Mouse (Mus musculus) bone marrow macrophage, adult 2 months (primary cell): Measurements from ENCODE around the gene Ctbp2.

Experiments
- CTCF ChIP-seq: IDR thresholded peaks from 2 replicates; pipeline ENCODE4 v1.5.1; 2012; ENCODE audit warnings: low read depth, mild to moderate bottlenecking, low read length, moderate library complexity
- POLR2A ChIP-seq: IDR thresholded peaks from 2 replicates; pipeline ENCODE4 v1.6.1; 2012; ENCODE audit warnings: mild to moderate bottlenecking, low read depth, low read length, borderline replicate concordance

- TF ChIP-seq CTCF: no peak
- no peak for TF ChIP-seq POLR2A
Observed at GRCm38 (mm10) chr7:133037618-133038017, 86.5 kb downstream of the Ctbp2 start.
